Mouse (Mus musculus): ENCODE measurements at regions not wholly inside any gene's neighbourhood (a gene's known extent, or its start where the extent isn't known, plus 50 kb on each side); places are given as distances from the start of the nearest gene placed in this dataset.

DNA sequence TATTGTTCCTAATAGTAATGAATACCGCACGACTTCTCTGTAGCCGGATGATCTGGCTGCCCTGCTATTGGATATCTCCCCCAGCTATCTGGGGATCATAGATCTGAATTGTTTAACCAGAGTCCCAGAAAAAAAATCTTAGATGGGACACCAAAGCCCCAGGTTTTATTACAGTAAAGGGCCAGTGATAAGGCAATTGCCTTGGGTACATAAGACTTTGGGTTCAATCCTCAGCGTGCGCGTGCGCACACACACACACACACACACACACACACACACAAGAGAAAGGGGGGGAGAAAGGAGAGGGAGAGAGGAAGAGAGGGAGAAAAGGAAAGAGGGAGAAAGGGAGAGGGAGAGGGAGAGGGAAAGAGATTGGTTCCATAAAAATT is 270.4 kb upstream of the Zfp703 start:
- DNase-seq (ENCODE audit: low spot score) (no peak), ATAC-seq (replicated peaks; ENCODE audit: insufficient number of reproducible peaks, low FRiP score, low TSS enrichment, low read depth) (no peak)
- Histone ChIP-seq H3K27me3 (ENCODE audit: control insufficient read depth, insufficient read depth, low read length) (no peaks in the 10 kb centered on the region), H3K36me3 (replicated peaks; ENCODE audit: control insufficient read depth, insufficient read depth, low read depth, low read length) (no peaks in the 10 kb centered on the region), H3K27ac (replicated peaks; ENCODE audit: low read depth, low read length) (no peak overlapping the region), H3K9me3 (replicated peaks; ENCODE audit: control insufficient read depth, low read length) (no peaks in the 10 kb centered on the region), H3K4me1 (ENCODE audit: control insufficient read depth, insufficient read depth, low read length) (peaks cover 2% of the 10 kb centered on the region; the same call in 1 of the 2 replicates), H3K4me3 (ENCODE audit: low read depth, low read length) (no peak overlapping the region), H3K9ac (replicated peaks; ENCODE audit: low read length) (no peak overlapping the region), H3K4me2 (ENCODE audit: low read depth, low read length) (no peak overlapping the region)
- WGBS, result 89% methylated on average over 7 of the region's 7 CpGs

DNA sequence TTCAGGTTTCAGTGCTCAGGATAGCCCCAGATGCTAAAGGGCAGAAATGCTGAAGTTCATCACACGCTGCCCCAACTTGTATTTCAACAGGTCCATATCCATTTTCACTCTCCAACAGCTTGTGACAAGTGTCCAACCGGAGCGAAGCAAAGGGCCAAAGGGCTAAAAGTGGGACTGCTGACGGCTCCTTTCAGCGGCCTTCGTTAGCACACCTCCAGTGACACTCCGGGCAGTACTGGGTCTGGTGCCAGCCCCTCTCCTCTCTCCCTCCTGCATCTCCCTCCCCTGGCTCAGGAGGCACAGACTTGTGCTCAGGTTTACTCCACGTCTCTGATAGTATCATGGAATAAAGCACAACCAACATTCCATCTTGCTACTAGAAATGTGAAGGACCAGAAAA is 263.3 kb upstream of the Zfp703 start:
- H3K4me3 ChIP-seq (ENCODE audit: low read depth, low read length), result no peak overlapping the region
- no peaks in the 10 kb centered on the region for H3K27me3 ChIP-seq (ENCODE audit: control insufficient read depth, insufficient read depth, low read length)
- H3K4me1 ChIP-seq (ENCODE audit: control insufficient read depth, insufficient read depth, low read length), result peaks cover 2% of the 10 kb centered on the region; the same call in 1 of the 2 replicates
- H3K4me2 ChIP-seq (ENCODE audit: low read depth, low read length), result no peak overlapping the region
- H3K9me3 ChIP-seq (replicated peaks; ENCODE audit: control insufficient read depth, low read length), result no peaks in the 10 kb centered on the region
- H3K36me3 ChIP-seq (replicated peaks; ENCODE audit: control insufficient read depth, insufficient read depth, low read depth, low read length), result no peaks in the 10 kb centered on the region
- no peak for ATAC-seq (replicated peaks; ENCODE audit: insufficient number of reproducible peaks, low FRiP score, low TSS enrichment, low read depth)
- H3K27ac ChIP-seq (replicated peaks; ENCODE audit: low read depth, low read length), result no peak overlapping the region
- H3K9ac ChIP-seq (replicated peaks; ENCODE audit: low read length), result no peak overlapping the region
- 79% methylated on average over 8 of the region's 8 CpGs for WGBS
- DNase-seq (ENCODE audit: low spot score), result no peak

- peaks cover 2% of the 10 kb centered on the region; the same call in 1 of the 2 replicates for H3K4me1 ChIP-seq (ENCODE audit: control insufficient read depth, insufficient read depth, low read length)
- no peak overlapping the region for H3K9ac ChIP-seq (replicated peaks; ENCODE audit: low read length)
- 80% methylated on average over 3 of the region's 3 CpGs for whole genome bisulfite sequencing
- H3K27ac ChIP-seq (replicated peaks; ENCODE audit: low read depth, low read length), result no peak overlapping the region
- no peak overlapping the region for H3K4me3 ChIP-seq (ENCODE audit: low read depth, low read length)
- H3K36me3 ChIP-seq (replicated peaks; ENCODE audit: control insufficient read depth, insufficient read depth, low read depth, low read length), result no peaks in the 10 kb centered on the region
- H3K4me2 ChIP-seq (ENCODE audit: low read depth, low read length), result no peak overlapping the region
- no peaks in the 10 kb centered on the region for H3K27me3 ChIP-seq (ENCODE audit: control insufficient read depth, insufficient read depth, low read length)
- ATAC-seq (replicated peaks; ENCODE audit: insufficient number of reproducible peaks, low FRiP score, low TSS enrichment, low read depth) (no peak), DNase-seq (ENCODE audit: low spot score) (no peak)
- H3K9me3 ChIP-seq (replicated peaks; ENCODE audit: control insufficient read depth, low read length), result no peaks in the 10 kb centered on the region
Measured at GRCm38 (mm10) chr8:26714714-26715113, 262.4 kb upstream of the Zfp703 start.

GRCm38 (mm10) chr8:26718409-26719355 is 258.4 kb upstream of the Zfp703 start:
- Histone ChIP-seq H3K27ac (replicated peaks; ENCODE audit: low read depth, low read length) (no peak overlapping the region), H3K27me3 (ENCODE audit: control insufficient read depth, insufficient read depth, low read length) (no peaks in the 10 kb centered on the region), H3K9ac (replicated peaks; ENCODE audit: low read length) (no peak overlapping the region), H3K4me3 (ENCODE audit: low read depth, low read length) (no peak overlapping the region), H3K4me2 (ENCODE audit: low read depth, low read length) (no peak overlapping the region), H3K4me1 (ENCODE audit: control insufficient read depth, insufficient read depth, low read length) (no peaks in the 10 kb centered on the region), H3K9me3 (replicated peaks; ENCODE audit: control insufficient read depth, low read length) (no peaks in the 10 kb centered on the region), H3K36me3 (replicated peaks; ENCODE audit: control insufficient read depth, insufficient read depth, low read depth, low read length) (no peaks in the 10 kb centered on the region)
- DNase-seq (ENCODE audit: low spot score) (no peak), ATAC-seq (replicated peaks; ENCODE audit: insufficient number of reproducible peaks, low FRiP score, low TSS enrichment, low read depth) (no peak)
- WGBS, result 54% methylated on average over 11 of the region's 11 CpGs

GRCm38 (mm10) chr8:26722766-26723165 is 254.4 kb upstream of the Zfp703 start:
- Histone ChIP-seq H3K27ac (replicated peaks; ENCODE audit: low read depth, low read length) (no peak overlapping the region), H3K4me2 (ENCODE audit: low read depth, low read length) (no peak overlapping the region), H3K4me1 (ENCODE audit: control insufficient read depth, insufficient read depth, low read length) (no peaks in the 10 kb centered on the region), H3K9me3 (replicated peaks; ENCODE audit: control insufficient read depth, low read length) (no peaks in the 10 kb centered on the region), H3K4me3 (ENCODE audit: low read depth, low read length) (no peak overlapping the region), H3K36me3 (replicated peaks; ENCODE audit: control insufficient read depth, insufficient read depth, low read depth, low read length) (no peaks in the 10 kb centered on the region), H3K9ac (replicated peaks; ENCODE audit: low read length) (no peak overlapping the region), H3K27me3 (ENCODE audit: control insufficient read depth, insufficient read depth, low read length) (no peaks in the 10 kb centered on the region)
- 76% methylated on average over 3 of the region's 3 CpGs for WGBS
- no peak for ATAC-seq (replicated peaks; ENCODE audit: insufficient number of reproducible peaks, low FRiP score, low TSS enrichment, low read depth)
- no peak for DNase-seq (ENCODE audit: low spot score)

DNA sequence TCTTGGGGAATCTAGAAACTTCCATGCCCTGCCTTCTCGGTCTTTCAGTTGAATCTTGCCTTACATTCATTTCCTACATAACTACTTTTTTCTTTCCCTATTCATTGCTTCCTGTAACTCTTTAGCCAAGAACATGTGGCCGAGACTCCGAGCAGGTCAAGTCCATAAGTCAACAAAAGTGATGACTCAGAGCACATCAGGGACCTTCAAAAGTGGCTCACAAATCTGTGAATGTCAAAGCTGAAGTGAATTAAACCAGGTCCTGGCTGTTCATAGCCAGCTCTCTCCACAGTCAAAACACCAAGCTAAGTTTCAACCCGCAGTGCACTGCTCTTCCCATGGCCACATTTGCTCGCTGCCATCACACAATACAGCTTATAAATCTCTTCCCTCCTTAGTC is 252.5 kb upstream of the Zfp703 start:
- no peaks in the 10 kb centered on the region for H3K9me3 ChIP-seq (replicated peaks; ENCODE audit: control insufficient read depth, low read length)
- DNase-seq (ENCODE audit: low spot score), result no peak
- H3K9ac ChIP-seq (replicated peaks; ENCODE audit: low read length), result no peak overlapping the region
- H3K4me3 ChIP-seq (ENCODE audit: low read depth, low read length), result no peak overlapping the region
- ATAC-seq (replicated peaks; ENCODE audit: insufficient number of reproducible peaks, low FRiP score, low TSS enrichment, low read depth), result no peak
- no peaks in the 10 kb centered on the region for H3K27me3 ChIP-seq (ENCODE audit: control insufficient read depth, insufficient read depth, low read length)
- H3K4me1 ChIP-seq (ENCODE audit: control insufficient read depth, insufficient read depth, low read length), result no peaks in the 10 kb centered on the region
- no peak overlapping the region for H3K27ac ChIP-seq (replicated peaks; ENCODE audit: low read depth, low read length)
- WGBS, result 88% methylated on average over 5 of the region's 5 CpGs
- H3K36me3 ChIP-seq (replicated peaks; ENCODE audit: control insufficient read depth, insufficient read depth, low read depth, low read length), result no peaks in the 10 kb centered on the region
- no peak overlapping the region for H3K4me2 ChIP-seq (ENCODE audit: low read depth, low read length)

- Histone ChIP-seq H3K36me3 (replicated peaks; ENCODE audit: control insufficient read depth, insufficient read depth, low read depth, low read length) (no peaks in the 10 kb centered on the region), H3K27me3 (ENCODE audit: control insufficient read depth, insufficient read depth, low read length) (no peaks in the 10 kb centered on the region), H3K4me1 (ENCODE audit: control insufficient read depth, insufficient read depth, low read length) (no peaks in the 10 kb centered on the region), H3K4me3 (ENCODE audit: low read depth, low read length) (no peak overlapping the region), H3K9me3 (replicated peaks; ENCODE audit: control insufficient read depth, low read length) (no peaks in the 10 kb centered on the region), H3K9ac (replicated peaks; ENCODE audit: low read length) (no peak overlapping the region), H3K4me2 (ENCODE audit: low read depth, low read length) (no peak overlapping the region), H3K27ac (replicated peaks; ENCODE audit: low read depth, low read length) (no peak overlapping the region)
- WGBS, result 79% methylated on average over 7 of the region's 7 CpGs
- DNase-seq (ENCODE audit: low spot score) (no peak), ATAC-seq (replicated peaks; ENCODE audit: insufficient number of reproducible peaks, low FRiP score, low TSS enrichment, low read depth) (no peak)
Measured at GRCm38 (mm10) chr8:26725521-26725920, 251.6 kb upstream of the Zfp703 start.

GRCm38 (mm10) chr8:26729351-26729750 is 247.8 kb upstream of the Zfp703 start:
- Histone ChIP-seq H3K9ac (replicated peaks; ENCODE audit: low read length) (no peak overlapping the region), H3K36me3 (replicated peaks; ENCODE audit: control insufficient read depth, insufficient read depth, low read depth, low read length) (no peaks in the 10 kb centered on the region), H3K4me1 (ENCODE audit: control insufficient read depth, insufficient read depth, low read length) (no peaks in the 10 kb centered on the region), H3K9me3 (replicated peaks; ENCODE audit: control insufficient read depth, low read length) (no peaks in the 10 kb centered on the region), H3K27me3 (ENCODE audit: control insufficient read depth, insufficient read depth, low read length) (no peaks in the 10 kb centered on the region), H3K4me3 (ENCODE audit: low read depth, low read length) (no peak overlapping the region), H3K4me2 (ENCODE audit: low read depth, low read length) (no peak overlapping the region), H3K27ac (replicated peaks; ENCODE audit: low read depth, low read length) (no peak overlapping the region)
- no peak for DNase-seq (ENCODE audit: low spot score)
- no peak for ATAC-seq (replicated peaks; ENCODE audit: insufficient number of reproducible peaks, low FRiP score, low TSS enrichment, low read depth)
- 74% methylated on average over 5 of the region's 5 CpGs for WGBS

All from embryonic facial prominence, embryonic 11.5 days (tissue).